8 mouse cellular contexts compared by ENCODE assay signal in genomic region chr4:136147436-136148135, GRCm38 (mm10). TPM values are rescaled to one million over a fixed set of nuclear protein-coding genes. Genes with fewer than 3 reads are reported as not detected.
A peak's percentile ranks its signal among the peaks of the same experiment; 100 is the strongest.
DNase-seq lines count a peak whose midpoint lies in the region; ATAC-seq and TF ChIP-seq lines count a peak whose summit lies in the region.

No protein-coding gene starts in this region.

- H3K36me3 ChIP-seq in forebrain, embryonic 11.5 days (ENCODE audit: control insufficient read depth, insufficient read depth, low read length), result no peaks in the 10 kb centered on the region
- H3K36me3 ChIP-seq in lung, postnatal 0 days (ENCODE audit: insufficient read depth, low read length), result no peaks in the 10 kb centered on the region

- peak; percentile 74 for ATAC-seq in forebrain, embryonic 11.5 days (replicated peaks; ENCODE audit: low FRiP score)
- peak; percentile 67 for ATAC-seq in lung, postnatal 0 days

- 1% methylated on average over 48 of the region's 48 CpGs for WGBS in forebrain, embryonic 11.5 days
- WGBS in lung, postnatal 0 days, result under 1% methylated on average over 35 of the region's 48 CpGs

- peak; percentile 56 for TF ChIP-seq EP300 in lung, postnatal 0 days (IDR thresholded peaks at IDR 0.05)

- peak overlapping the region; percentile 27 for H3K4me3 ChIP-seq in forebrain, embryonic 11.5 days (ENCODE audit: low read depth, low read length)
- peak overlapping the region; percentile 25 for H3K4me3 ChIP-seq in lung, postnatal 0 days (ENCODE audit: low read depth, low read length)

- TF ChIP-seq CTCF in lung, postnatal 0 days (IDR thresholded peaks at IDR 0.05), result no peak

- peak overlapping the region; percentile 50; the same call in 1 of the 2 replicates for H3K27ac ChIP-seq in forebrain, embryonic 11.5 days (ENCODE audit: low read depth, low read length)
- peak overlapping the region; percentile 97 for H3K27ac ChIP-seq in lung, postnatal 0 days (ENCODE audit: low read length)

- H3K4me1 ChIP-seq in forebrain, embryonic 11.5 days (replicated peaks; ENCODE audit: control insufficient read depth, insufficient read depth, low read length), result peaks cover 38% of the 10 kb centered on the region
- peaks cover 25% of the 10 kb centered on the region for H3K4me1 ChIP-seq in lung, postnatal 0 days (ENCODE audit: insufficient read depth, low read depth, low read length)

- intact Hi-C loops in heart, postnatal 10 days (cut with DNase I), result no loop called here

- peak overlapping the region; percentile 88 for H3K4me2 ChIP-seq in forebrain, embryonic 11.5 days (ENCODE audit: low read depth, low read length, severe bottlenecking)
- peak overlapping the region; percentile 68 for H3K4me2 ChIP-seq in lung, postnatal 0 days (replicated peaks; ENCODE audit: low read depth, low read length)

- peak overlapping the region; percentile 50 for H3K9ac ChIP-seq in forebrain, embryonic 11.5 days (ENCODE audit: low read length)
- no peak overlapping the region; the same call in 1 of the 2 replicates for H3K9ac ChIP-seq in lung, postnatal 0 days (replicated peaks; ENCODE audit: low read depth)

- DNase-seq in CD8-positive naive resting alpha-beta T cell, adult 2 months (ENCODE audit: low read depth in 2 of 2, low spot score in 2 of 2), result peak; percentile 82 to 84
- peak; percentile 77 for DNase-seq in brain, adult 2 months (ENCODE audit: low read depth, low spot score)
- DNase-seq in forebrain, embryonic 11.5 days (ENCODE audit: low spot score), result peak; percentile 96
- peak; percentile 89 to 91 for DNase-seq in heart, postnatal 10 days
- peak; percentile 88 to 94 for DNase-seq in kidney, postnatal 4 days
- DNase-seq in lung, postnatal 0 days (ENCODE audit: low spot score), result peak; percentile 92
- DNase-seq in retina, adult 2 months (ENCODE audit: low read depth, low spot score), result peak; percentile 41
- DNase-seq in thymus, postnatal 25 days, result peak; percentile 94

- no peaks in the 10 kb centered on the region for H3K9me3 ChIP-seq in forebrain, embryonic 11.5 days (ENCODE audit: control insufficient read depth, low read length)
- no peaks in the 10 kb centered on the region for H3K9me3 ChIP-seq in lung, postnatal 0 days (ENCODE audit: low read length)

- H3K27me3 ChIP-seq in forebrain, embryonic 11.5 days (ENCODE audit: control insufficient read depth, insufficient read depth, low read length), result peaks cover 13% of the 10 kb centered on the region; the same call in 1 of the 2 replicates
- H3K27me3 ChIP-seq in lung, postnatal 0 days (replicated peaks; ENCODE audit: insufficient read depth, low read length), result no peaks in the 10 kb centered on the region

RNA-seq across cellular contexts. Expression of gene Id3, which starts 4.3 kb away (rescaled TPM):
- polyA plus RNA-seq in forebrain, embryonic 11.5 days (2014; fragmentation: Nextera tagmentation; extraction: Ambion mirVana), result 351 and 380 TPM in 2 replicates
- 100 to 1,000 TPM; 104 TPM for total RNA-seq in heart, postnatal 10 days (2021)
- 430 and 477 TPM in 2 replicates for polyA plus RNA-seq in lung, postnatal 0 days (2015; fragmentation: Nextera tagmentation; extraction: Ambion mirVana)

RNA-seq across cellular contexts. Expression of gene E2f2, which starts 24.6 kb away (rescaled TPM):
- polyA plus RNA-seq in forebrain, embryonic 11.5 days (2014; fragmentation: Nextera tagmentation; extraction: Ambion mirVana), result 9.4 and 10.2 TPM in 2 replicates
- total RNA-seq in heart, postnatal 10 days (2021), result 1 to 10 TPM; 4.3 to 6.8 TPM
- 17.8 and 19.1 TPM in 2 replicates for polyA plus RNA-seq in lung, postnatal 0 days (2015; fragmentation: Nextera tagmentation; extraction: Ambion mirVana)

RNA-seq across cellular contexts. Expression of gene Asap3, which starts 58.6 kb away (rescaled TPM):
- polyA plus RNA-seq in forebrain, embryonic 11.5 days (2014; fragmentation: Nextera tagmentation; extraction: Ambion mirVana), result 4.1 and 4.3 TPM in 2 replicates
- 10 to 100 TPM in 1 of 2 experiments, 1 to 10 TPM in 1; 5.7 to 10.8 TPM for total RNA-seq in heart, postnatal 10 days (2021)
- polyA plus RNA-seq in lung, postnatal 0 days (2015; fragmentation: Nextera tagmentation; extraction: Ambion mirVana), result 5.4 and 5.5 TPM in 2 replicates

Comparison
In these comparisons a context has a peak if more than half of its experiments do, and no peak if none do; other contexts are left out.
1. Peak in every context shown above with its lines: DNase-seq, ATAC-seq, H3K4me3 ChIP-seq and H3K27ac ChIP-seq.
2. DNase-seq: peak in every context shown above with its lines; median percentile 96 in forebrain, embryonic 11.5 days; 94 in thymus, postnatal 25 days; 92 in lung, postnatal 0 days; 91 in kidney, postnatal 4 days; 90 in heart, postnatal 10 days; 83 in CD8-positive naive resting alpha-beta T cell, adult 2 months; 77 in brain, adult 2 months; 41 in retina, adult 2 months.